Mouse (Mus musculus) MEL (cell line): Measurements from ENCODE around the gene Aplf. TPM values are rescaled to one million over a fixed set of nuclear protein-coding genes. Genes with fewer than 3 reads are reported as not detected.
A peak's percentile ranks its signal among the peaks of the same experiment; 100 is the strongest.

Source experiments
- DNase-seq: peaks from one replicate; pipeline ENCODE4 v3.0.0; 2011; ENCODE audit warnings: low read depth, low spot score
- H3K27ac ChIP-seq: 2 replicates; pipeline ENCODE4 v1.5.1; 2012; ENCODE audit warnings: low read depth, mild to moderate bottlenecking, control low read depth, low read length, moderate library complexity; ENCODE audit not compliant: control insufficient read depth
- H3K27me3 ChIP-seq, 2 experiments: fragments of 150-350 bp in 1 of 2; sonication (generic) in 1 of 2; 2 replicates each; pipeline ENCODE4 v1.6.1; 2012; ENCODE audit warnings: low read length in 2 of 2, mild to moderate bottlenecking in 2 of 2, improper control_type of control experiment in 1 of 2, moderate library complexity in 1 of 2; ENCODE audit not compliant: insufficient read depth in 2 of 2, control insufficient read depth in 1 of 2
- H3K36me3 ChIP-seq, 2 experiments: 2 replicates each; pipeline ENCODE4 v1.6.1; 2012 to 2014; ENCODE audit warnings: low read length in 2 of 2, improper control_type of control experiment in 1 of 2, inconsistent platforms in 1 of 2, mild to moderate bottlenecking in 1 of 2; ENCODE audit not compliant: insufficient read depth in 2 of 2, control insufficient read depth in 1 of 2
- H3K4me1 ChIP-seq, 2 experiments: fragments of 150-350 bp in 1 of 2; sonication (generic) in 1 of 2; 2 replicates each; pipeline ENCODE4 v1.6.1; 2012; ENCODE audit warnings: low read length in 2 of 2, improper control_type of control experiment in 1 of 2, mild to moderate bottlenecking in 1 of 2; ENCODE audit not compliant: insufficient read depth in 2 of 2, control insufficient read depth in 1 of 2
- H3K4me3 ChIP-seq, 2 experiments: fragments of 150-350 bp in 1 of 2; sonication (generic) in 1 of 2; 2 replicates each; pipeline ENCODE4 v1.5.1; 2012; ENCODE audit warnings: low read depth in 2 of 2, low read length in 2 of 2, mild to moderate bottlenecking in 2 of 2, moderate library complexity in 2 of 2, control low read depth in 1 of 2, improper control_type of control experiment in 1 of 2; ENCODE audit not compliant: control insufficient read depth in 1 of 2, insufficient read depth in 1 of 2
- H3K79me2 ChIP-seq: 2 replicates; pipeline ENCODE4 v1.6.1; 2012; ENCODE audit warnings: mild to moderate bottlenecking, low read length, moderate library complexity; ENCODE audit not compliant: control insufficient read depth, poor library complexity, insufficient read depth
- H3K9ac ChIP-seq: 2 replicates; pipeline ENCODE4 v1.6.1; 2012; ENCODE audit warnings: low read depth, mild to moderate bottlenecking, control low read depth, low read length, moderate library complexity; ENCODE audit not compliant: control insufficient read depth, poor library complexity, severe bottlenecking
- H3K9me3 ChIP-seq: fragments of 150-350 bp; sonication (generic); replicated peaks from 2 replicates; pipeline ENCODE4 v1.6.1; 2012; ENCODE audit warnings: mild to moderate bottlenecking, low read length, improper control_type of control experiment, moderate library complexity; ENCODE audit not compliant: insufficient read depth
- BHLHE40 ChIP-seq: IDR thresholded peaks from 2 replicates; pipeline ENCODE4 v1.6.1; 2012; ENCODE audit warnings: low read depth, mild to moderate bottlenecking, inconsistent platforms, low read length, improper control_type of control experiment, borderline replicate concordance
- CHD1 ChIP-seq: IDR thresholded peaks from 2 replicates; pipeline ENCODE4 v1.6.1; 2012; ENCODE audit warnings: low read depth, mild to moderate bottlenecking, inconsistent platforms, low read length, improper control_type of control experiment
- CHD2 ChIP-seq: IDR thresholded peaks from 2 replicates; pipeline ENCODE4 v1.6.1; 2011; ENCODE audit warnings: low read length, improper control_type of control experiment
- CTCF ChIP-seq, 3 experiments: IDR thresholded peaks in 2 of 3; conservative IDR thresholded peaks in 1 of 3; 2 replicates each; pipeline ENCODE4 v1.5.1; 2011 to 2012; ENCODE audit warnings: low read length in 3 of 3, low read depth in 2 of 3, mild to moderate bottlenecking in 2 of 3, improper control_type of control experiment in 1 of 3, inconsistent platforms in 1 of 3, mixed read lengths in 1 of 3, moderate library complexity in 1 of 3; ENCODE audit not compliant: control insufficient read depth in 1 of 3, insufficient read depth in 1 of 3, poor library complexity in 1 of 3, severe bottlenecking in 1 of 3
- E2F4 ChIP-seq: IDR thresholded peaks from 2 replicates; pipeline ENCODE4 v1.6.1; 2011; ENCODE audit warnings: low read depth, low read length, improper control_type of control experiment, borderline replicate concordance
- ELF1 ChIP-seq: IDR thresholded peaks from 2 replicates; pipeline ENCODE4 v1.6.1; 2014; ENCODE audit warnings: low read depth, mild to moderate bottlenecking, inconsistent platforms, low read length, improper control_type of control experiment, moderate library complexity
- EP300 ChIP-seq, 2 experiments: IDR thresholded peaks; 2 replicates each; pipeline ENCODE4 v1.6.1; 2011; ENCODE audit warnings: improper control_type of control experiment in 2 of 2, low read length in 2 of 2, low read depth in 1 of 2, mild to moderate bottlenecking in 1 of 2
- GABPA ChIP-seq: IDR thresholded peaks from 2 replicates; pipeline ENCODE4 v1.6.1; 2012; ENCODE audit warnings: low read depth, mild to moderate bottlenecking, inconsistent platforms, low read length, improper control_type of control experiment, moderate library complexity
- GATA1 ChIP-seq: IDR thresholded peaks from 2 replicates; pipeline ENCODE4 v1.6.1; 2011; ENCODE audit warnings: low read depth, low read length, improper control_type of control experiment
- HCFC1 ChIP-seq: IDR thresholded peaks from 2 replicates; pipeline ENCODE4 v1.6.1; 2012; ENCODE audit warnings: low read depth, mild to moderate bottlenecking, inconsistent platforms, low read length, improper control_type of control experiment, moderate library complexity
- JUND ChIP-seq: IDR thresholded peaks from 2 replicates; pipeline ENCODE4 v1.6.1; 2011; ENCODE audit warnings: low read depth, mild to moderate bottlenecking, improper control_type of control experiment, low read length
- KAT2A ChIP-seq: conservative IDR thresholded peaks from 2 replicates; pipeline ENCODE4 v1.6.1; 2012; ENCODE audit warnings: low read depth, low read length, improper control_type of control experiment, inconsistent platforms
- MAFK ChIP-seq: IDR thresholded peaks from 2 replicates; pipeline ENCODE4 v1.6.1; 2011; ENCODE audit warnings: low read depth, mild to moderate bottlenecking, low read length, improper control_type of control experiment, borderline replicate concordance
- MAX ChIP-seq: IDR thresholded peaks from 2 replicates; pipeline ENCODE4 v1.6.1; 2011; ENCODE audit warnings: low read length, improper control_type of control experiment
- MAZ ChIP-seq: IDR thresholded peaks from 2 replicates; pipeline ENCODE4 v1.6.1; 2012; ENCODE audit warnings: low read depth, mild to moderate bottlenecking, inconsistent platforms, low read length, improper control_type of control experiment
- MEF2A ChIP-seq: IDR thresholded peaks from 2 replicates; pipeline ENCODE4 v1.6.1; 2014; ENCODE audit warnings: low read depth, mild to moderate bottlenecking, inconsistent platforms, low read length, improper control_type of control experiment; ENCODE audit not compliant: poor library complexity, insufficient replicate concordance, severe bottlenecking; ENCODE audit errors: extremely low read depth
- MXI1 ChIP-seq: IDR thresholded peaks from 2 replicates; pipeline ENCODE4 v1.6.1; 2011; ENCODE audit warnings: mild to moderate bottlenecking, low read depth, low read length, improper control_type of control experiment
- MYB ChIP-seq: IDR thresholded peaks from 2 replicates; pipeline ENCODE4 v1.6.1; 2011; ENCODE audit warnings: mild to moderate bottlenecking, low read depth, low read length, improper control_type of control experiment
- MYC ChIP-seq: IDR thresholded peaks from 2 replicates; pipeline ENCODE4 v1.6.1; 2011; ENCODE audit warnings: low read depth, mild to moderate bottlenecking, low read length, improper control_type of control experiment, moderate library complexity
- NELFE ChIP-seq: IDR thresholded peaks from 2 replicates; pipeline ENCODE4 v1.6.1; 2011; ENCODE audit warnings: low read depth, low read length, improper control_type of control experiment
- NRF1 ChIP-seq: IDR thresholded peaks from 2 replicates; pipeline ENCODE4 v1.6.1; 2014; ENCODE audit warnings: low read depth, mild to moderate bottlenecking, inconsistent platforms, low read length, improper control_type of control experiment, moderate library complexity; ENCODE audit not compliant: poor library complexity, insufficient read depth, severe bottlenecking
- POLR2A ChIP-seq, 2 experiments: IDR thresholded peaks; 2 replicates each; pipeline ENCODE4 v1.6.1; 2011 to 2012; ENCODE audit warnings: low read length in 2 of 2, mild to moderate bottlenecking in 2 of 2, control low read depth in 1 of 2, improper control_type of control experiment in 1 of 2, low read depth in 1 of 2, moderate library complexity in 1 of 2; ENCODE audit not compliant: control insufficient read depth in 1 of 2, insufficient read depth in 1 of 2, poor library complexity in 1 of 2
- POLR2AphosphoS2 ChIP-seq: IDR thresholded peaks from 2 replicates; pipeline ENCODE4 v1.6.1; 2011; ENCODE audit warnings: low read length, improper control_type of control experiment
- POLR2AphosphoS5 ChIP-seq: IDR thresholded peaks from 2 replicates; pipeline ENCODE4 v1.6.1; 2012; ENCODE audit warnings: low read depth, borderline replicate concordance, mild to moderate bottlenecking, inconsistent platforms, low read length, moderate library complexity, mixed read lengths
- RAD21 ChIP-seq: IDR thresholded peaks from 2 replicates; pipeline ENCODE4 v1.6.1; 2011; ENCODE audit warnings: mild to moderate bottlenecking, low read depth, low read length, improper control_type of control experiment
- RCOR1 ChIP-seq: IDR thresholded peaks from 2 replicates; pipeline ENCODE4 v1.6.1; 2012; ENCODE audit warnings: low read depth, mild to moderate bottlenecking, inconsistent platforms, low read length, improper control_type of control experiment
- SIN3A ChIP-seq: IDR thresholded peaks from 2 replicates; pipeline ENCODE4 v1.6.1; 2012; ENCODE audit warnings: low read length, improper control_type of control experiment, inconsistent platforms
- SMC3 ChIP-seq: IDR thresholded peaks from 2 replicates; pipeline ENCODE4 v1.6.1; 2011; ENCODE audit warnings: low read depth, low read length, improper control_type of control experiment
- TAL1 ChIP-seq: IDR thresholded peaks from 2 replicates; pipeline ENCODE4 v1.6.1; 2012; ENCODE audit warnings: mild to moderate bottlenecking, inconsistent platforms, low read length, moderate library complexity, mixed read lengths
- TBP ChIP-seq: IDR thresholded peaks from 2 replicates; pipeline ENCODE4 v1.8.0; 2011; ENCODE audit warnings: low read depth, low read length, improper control_type of control experiment
- TCF12 ChIP-seq: IDR thresholded peaks from 2 replicates; pipeline ENCODE4 v1.6.1; 2014; ENCODE audit warnings: low read depth, mild to moderate bottlenecking, inconsistent platforms, low read length, improper control_type of control experiment, moderate library complexity
- UBTF ChIP-seq: IDR thresholded peaks from 2 replicates; pipeline ENCODE4 v1.6.1; 2012; ENCODE audit warnings: low read depth, mild to moderate bottlenecking, inconsistent platforms, low read length, improper control_type of control experiment, moderate library complexity, borderline replicate concordance; ENCODE audit not compliant: insufficient read depth
- USF1 ChIP-seq: IDR thresholded peaks from 2 replicates; pipeline ENCODE4 v1.6.1; 2014; ENCODE audit warnings: low read depth, mild to moderate bottlenecking, inconsistent platforms, low read length, improper control_type of control experiment, moderate library complexity
- USF2 ChIP-seq, 2 experiments: IDR thresholded peaks; 2 replicates each; pipeline ENCODE4 v1.6.1; 2011 to 2012; ENCODE audit warnings: improper control_type of control experiment in 2 of 2, low read length in 2 of 2, borderline replicate concordance in 1 of 2, inconsistent platforms in 1 of 2, low read depth in 1 of 2, mild to moderate bottlenecking in 1 of 2; ENCODE audit not compliant: insufficient read depth in 1 of 2
- ZC3H11A ChIP-seq: IDR thresholded peaks from 2 replicates; pipeline ENCODE4 v1.6.1; 2012; ENCODE audit warnings: low read depth, mild to moderate bottlenecking, inconsistent platforms, low read length, improper control_type of control experiment
- ZKSCAN1 ChIP-seq: IDR thresholded peaks from 2 replicates; pipeline ENCODE4 v1.6.1; 2012; ENCODE audit warnings: low read depth, mild to moderate bottlenecking, inconsistent platforms, low read length, improper control_type of control experiment, moderate library complexity
- ZMIZ1 ChIP-seq: IDR thresholded peaks from 2 replicates; pipeline ENCODE4 v1.6.1; 2012; ENCODE audit warnings: low read depth, mild to moderate bottlenecking, inconsistent platforms, low read length, improper control_type of control experiment, moderate library complexity
- ZNF384 ChIP-seq: IDR thresholded peaks from 2 replicates; pipeline ENCODE4 v1.6.1; 2012; ENCODE audit warnings: low read depth, mild to moderate bottlenecking, inconsistent platforms, low read length, improper control_type of control experiment
- polyA plus RNA-seq, 2 experiments: library from polyadenylated mRNA; stranded (reverse) in 1 of 2; unstranded in 1 of 2; fragments of >175 nt in 1 of 2; fragments of >200 nt in 1 of 2; gene quantifications; 2 replicates each; pipeline versions ENCODE4 v1.2.1 to v1.2.4; 2012; ENCODE audit warnings: low replicate concordance in 2 of 2, low read depth in 1 of 2; ENCODE audit not compliant: insufficient read length in 2 of 2, insufficient read depth in 1 of 2, missing spikeins in 1 of 2
- total RNA-seq: library from RNA; depleted of rRNA; stranded (reverse); fragments of 300-350 nt; gene quantifications from 2 replicates; pipeline ENCODE4 v1.2.3, GENCODE M21; 2012

Gene Aplf
- total and polyA plus RNA-seq, 3 experiments: 12.6 to 20.3 TPM; not detected in 1

- H3K9ac ChIP-seq: no peak overlapping the region
- peaks cover 3 to 25% of the 10 kb centered on the region in 2 experiments; a peak in 2 of 4 replicates for H3K4me1 ChIP-seq
- TF ChIP-seq CTCF (IDR thresholded peaks at IDR 0.05 in 2 of 3, conservative IDR thresholded peaks at IDR 0.05 in 1 of 3; ENCODE audit: control insufficient read depth in 1 of 3, insufficient read depth in 1 of 3, low read depth in 2 of 3, low read length in 3 of 3, poor library complexity in 1 of 3, severe bottlenecking in 1 of 3) (no peak), TAL1 (peak; percentile 96), USF2 (IDR thresholded peaks at IDR 0.05; ENCODE audit: borderline replicate concordance in 1 of 2, insufficient read depth in 1 of 2, low read depth in 1 of 2, low read length in 2 of 2) (no peak), ZKSCAN1 (no peak), SIN3A (peak; percentile 85), UBTF (no peak), CHD2 (no peak), MXI1 (peak; percentile 41; the same call in 1 of the 2 replicates), MEF2A (peak; percentile 72; the same call in 1 of the 2 replicates), POLR2AphosphoS2 (no peak), ELF1 (no peak), GATA1 (peak; percentile 98), RAD21 (no peak), RCOR1 (peak; percentile 93), USF1 (no peak), ZMIZ1 (no peak), MAZ (no peak), NRF1 (no peak), TCF12 (peak; percentile 98), ZC3H11A (no peak), NELFE (no peak), ZNF384 (peak; percentile 50), JUND (peak; percentile 100), HCFC1 (no peak; the same call in 1 of the 2 replicates), E2F4 (no peak), CHD1 (no peak), POLR2AphosphoS5 (no peak), GABPA (no peak), MYC (no peak), TBP (no peak), MYB (no peak), POLR2A (IDR thresholded peaks at IDR 0.05; ENCODE audit: control insufficient read depth in 1 of 2, insufficient read depth in 1 of 2, low read depth in 1 of 2, low read length in 2 of 2, poor library complexity in 1 of 2) (no peak), BHLHE40 (peak; percentile 94), EP300 (IDR thresholded peaks at IDR 0.05; ENCODE audit: low read depth in 1 of 2, low read length in 2 of 2) (peak; percentile 96 to 97), KAT2A (no peak), SMC3 (no peak), MAFK (peak; percentile 69), MAX (no peak; the same call in 1 of the 2 replicates)
Measured at GRCm38 (mm10) chr6:87583183-87583611, 88.8 kb downstream of the Aplf start.

More at GRCm38 (mm10) chr6:87583183-87583611, 88.8 kb downstream of the Aplf start:
- Histone ChIP-seq H3K4me3 (no peak overlapping the region), H3K79me2 (no peaks in the 10 kb centered on the region), H3K27ac (peak overlapping the region; percentile 68), H3K9me3 (no peaks in the 10 kb centered on the region), H3K27me3 (no peaks in the 10 kb centered on the region), H3K36me3 (peaks cover 0 to 13% of the 10 kb centered on the region in 2 experiments; a peak in 2 of 4 replicates)
- peak; percentile 90 for DNase-seq
